Mouse (Mus musculus) kidney, adult 2 months (tissue): ENCODE data around the gene Pom121l2.

ENCODE experiments used
- CTCF ChIP-seq: fragments of 200-500 bp; conservative IDR thresholded peaks from 2 replicates; pipeline ENCODE4 v1.5.1; 2011; ENCODE audit warnings: low read depth, mild to moderate bottlenecking, control low read depth, low read length, moderate library complexity, mixed read lengths; ENCODE audit not compliant: insufficient read depth, insufficient read length
- POLR2A ChIP-seq: fragments of 200-500 bp; IDR thresholded peaks from one replicate; pipeline ENCODE4 v1.6.1; 2011; ENCODE audit warnings: low read depth, low read length, control low read depth

GRCm38 (mm10) chr13:22008707-22009106 lies 27.7 kb downstream of the Pom121l2 start:
- TF ChIP-seq POLR2A: no peak
- no peak for TF ChIP-seq CTCF
